Mouse (Mus musculus) retina, embryonic 14.5 days (tissue): Measurements from ENCODE around the gene Blm.
A peak's percentile ranks its signal among the peaks of the same experiment; 100 is the strongest.

Experiments used
- DNase-seq: peaks from one replicate; pipeline ENCODE4 v3.0.0-alpha.2; 2015; ENCODE audit warnings: low spot score

The Blm gene

GRCm38 (mm10) chr7:80535009-80535744 lies at the start of gene Blm:
Gene Blm (minus strand): TSS chr7:80535119.
- peak; percentile 98 for DNase-seq

GRCm38 (mm10) chr7:80583981-80584380 lies 49.1 kb upstream of the Blm start:
- DNase-seq, result peak; percentile 79

- no peak for DNase-seq
Observed at GRCm38 (mm10) chr7:80582821-80583451, 48.0 kb upstream of the Blm start.

- DNase-seq, result peak; percentile 38
Observed at GRCm38 (mm10) chr7:80580368-80580767, 45.4 kb upstream of the Blm start.

GRCm38 (mm10) chr7:80577417-80577980 lies 42.6 kb upstream of the Blm start:
- no peak for DNase-seq

- DNase-seq, result no peak
Observed at GRCm38 (mm10) chr7:80576626-80577025, 41.7 kb upstream of the Blm start.

- DNase-seq, result no peak
Observed at GRCm38 (mm10) chr7:80575750-80576149, 40.8 kb upstream of the Blm start.

GRCm38 (mm10) chr7:80573076-80573475 lies 38.2 kb upstream of the Blm start:
- DNase-seq, result no peak

- DNase-seq, result no peak
Observed at GRCm38 (mm10) chr7:80567982-80568381, 33.1 kb upstream of the Blm start.

- no peak for DNase-seq
Observed at GRCm38 (mm10) chr7:80561931-80562330, 27.0 kb upstream of the Blm start.

- DNase-seq, result no peak
Observed at GRCm38 (mm10) chr7:80561271-80561670, 26.4 kb upstream of the Blm start.

- DNase-seq, result no peak
Observed at GRCm38 (mm10) chr7:80558572-80558971, 23.7 kb upstream of the Blm start.

GRCm38 (mm10) chr7:80558101-80558500 lies 23.2 kb upstream of the Blm start:
- peak; percentile 32 for DNase-seq

- DNase-seq, result no peak
Observed at GRCm38 (mm10) chr7:80557161-80557560, 22.2 kb upstream of the Blm start.

GRCm38 (mm10) chr7:80556166-80556565 lies 21.2 kb upstream of the Blm start:
- no peak for DNase-seq

GRCm38 (mm10) chr7:80555146-80555545 lies 20.2 kb upstream of the Blm start:
- no peak for DNase-seq

- no peak for DNase-seq
Observed at GRCm38 (mm10) chr7:80554180-80555021, 19.5 kb upstream of the Blm start.

GRCm38 (mm10) chr7:80548513-80549260 lies 13.8 kb upstream of the Blm start:
- DNase-seq, result no peak

GRCm38 (mm10) chr7:80542139-80542831 lies 7.4 kb upstream of the Blm start:
- DNase-seq, result no peak

GRCm38 (mm10) chr7:80539581-80539980 lies 4.7 kb upstream of the Blm start:
- DNase-seq, result no peak
